Mouse (Mus musculus): Measurements from ENCODE around the gene Phkg1. TPM values are rescaled to one million over a fixed set of nuclear protein-coding genes. Genes with fewer than 3 reads are reported as not detected.

The Phkg1 gene
- total RNA-seq, 2 experiments from 2014 or later = 0.12 to 0.33 TPM

- ATAC-seq (replicated peaks; ENCODE audit: poor library complexity) = peak; percentile 92
Measured at GRCm38 (mm10) chr5:129846752-129847557, 51.4 kb downstream of the Phkg1 start, which contains the start of gene Sumf2. Gene Sumf2 (plus strand): TSS chr5:129846986.

- ATAC-seq (replicated peaks; ENCODE audit: poor library complexity) = no peak
Measured at GRCm38 (mm10) chr5:129844848-129845247, 53.5 kb downstream of the Phkg1 start.

Other genes with a start within 250 kb of the Phkg1 start
- 3.2 and 4.0 TPM in 2 replicates for gene Zfp11, start 228.4 kb downstream of the Phkg1 start, total RNA-seq (2015)
- 2.1 and 2.9 TPM in 2 replicates for gene Zfp11, start 228.4 kb downstream of the Phkg1 start, total RNA-seq (2017)
- not detected in 2 replicates for gene Sept14, start 190.0 kb downstream of the Phkg1 start, total RNA-seq (2015)
- gene Sept14, start 190.0 kb downstream of the Phkg1 start, total RNA-seq (2017) = not detected in 2 replicates
- gene Mrps17, start 183.1 kb downstream of the Phkg1 start, total RNA-seq (2015) = 156 and 202 TPM in 2 replicates
- 130 and 149 TPM in 2 replicates for gene Mrps17, start 183.1 kb downstream of the Phkg1 start, total RNA-seq (2017)
- gene Nipsnap2, start 173.5 kb downstream of the Phkg1 start, total RNA-seq (2015) = 25.5 and 30.3 TPM in 2 replicates
- gene Nipsnap2, start 173.5 kb downstream of the Phkg1 start, total RNA-seq (2017) = 26.3 and 26.9 TPM in 2 replicates
- 30.4 and 30.5 TPM in 2 replicates for gene Psph, start 111.1 kb downstream of the Phkg1 start, total RNA-seq (2015)
- 22.8 and 24.3 TPM in 2 replicates for gene Psph, start 111.1 kb downstream of the Phkg1 start, total RNA-seq (2017)
- 6.2 and 7.6 TPM in 2 replicates for gene Sumf2, start 51.6 kb downstream of the Phkg1 start, total RNA-seq (2015)
- gene Sumf2, start 51.6 kb downstream of the Phkg1 start, total RNA-seq (2017) = 18.5 and 25.8 TPM in 2 replicates
- gene Chchd2, start 11.1 kb downstream of the Phkg1 start, total RNA-seq (2015) = 404 and 447 TPM in 2 replicates
- 176 and 233 TPM in 2 replicates for gene Chchd2, start 11.1 kb downstream of the Phkg1 start, total RNA-seq (2017)
- gene Zbed5, start 2.8 kb downstream of the Phkg1 start, total RNA-seq (2015) = 3.2 and 4.2 TPM in 2 replicates
- 2.4 and 2.8 TPM in 2 replicates for gene Zbed5, start 2.8 kb downstream of the Phkg1 start, total RNA-seq (2017)
- 1.3 TPM in 1 of 2 replicates, not detected in the other for gene Nupr1l, start 10.0 kb upstream of the Phkg1 start, total RNA-seq (2015)
- gene Nupr1l, start 10.0 kb upstream of the Phkg1 start, total RNA-seq (2017) = 0.29 and 0.84 TPM in 2 replicates
- 60.1 and 72.6 TPM in 2 replicates for gene Vkorc1l1, start 43.4 kb upstream of the Phkg1 start, total RNA-seq (2015)
- gene Vkorc1l1, start 43.4 kb upstream of the Phkg1 start, total RNA-seq (2017) = 25.7 and 34.0 TPM in 2 replicates
- 137 and 148 TPM in 2 replicates for gene Gusb, start 104.5 kb upstream of the Phkg1 start, total RNA-seq (2015)
- gene Gusb, start 104.5 kb upstream of the Phkg1 start, total RNA-seq (2017) = 77.6 and 90.6 TPM in 2 replicates
- gene Asl, start 130.7 kb upstream of the Phkg1 start, total RNA-seq (2015) = 22.7 and 23.0 TPM in 2 replicates
- gene Asl, start 130.7 kb upstream of the Phkg1 start, total RNA-seq (2017) = 19.2 and 32.1 TPM in 2 replicates
- gene Crcp, start 130.7 kb upstream of the Phkg1 start, total RNA-seq (2015) = 39.3 and 40.3 TPM in 2 replicates
- 36.6 and 62.7 TPM in 2 replicates for gene Crcp, start 130.7 kb upstream of the Phkg1 start, total RNA-seq (2017)
- 10.6 and 10.7 TPM in 2 replicates for gene Tpst1, start 174.8 kb upstream of the Phkg1 start, total RNA-seq (2015)
- gene Tpst1, start 174.8 kb upstream of the Phkg1 start, total RNA-seq (2017) = 4.3 and 6.8 TPM in 2 replicates
- gene Kctd7, start 246.3 kb upstream of the Phkg1 start, total RNA-seq (2015) = 1.9 and 2.7 TPM in 2 replicates
- 2.3 and 5.3 TPM in 2 replicates for gene Kctd7, start 246.3 kb upstream of the Phkg1 start, total RNA-seq (2017)